Mouse (Mus musculus): ENCODE measurements around the gene B230217C12Rik.
"Not testable (repeated sequence)": the region's sequence is repeated elsewhere in the genome, so short reads cannot be mapped to it uniquely, and the experiment has no call there.

The B230217C12Rik gene

GRCm38 (mm10) chr11:97821401-97822064 lies 19.0 kb upstream of the B230217C12Rik start:
- in situ Hi-C loops (cut with MboI; ENCODE audit: low pct_unique_long_range_greater_than_20kb in 1 of 2, low sequenced_read_pairs in 2 of 2, unreplicated experiment in 1 of 2), result no loop called here

GRCm38 (mm10) chr11:97822840-97823603 lies 17.6 kb upstream of the B230217C12Rik start:
- in situ Hi-C loops (cut with MboI; ENCODE audit: low pct_unique_long_range_greater_than_20kb in 1 of 2, low sequenced_read_pairs in 2 of 2, unreplicated experiment in 1 of 2), result no loop called here

GRCm38 (mm10) chr11:97824168-97824567 lies 16.4 kb upstream of the B230217C12Rik start:
- in situ Hi-C loops (cut with MboI; ENCODE audit: low pct_unique_long_range_greater_than_20kb in 1 of 2, low sequenced_read_pairs in 2 of 2, unreplicated experiment in 1 of 2), result no loop called here

GRCm38 (mm10) chr11:97824895-97825294 lies 15.7 kb upstream of the B230217C12Rik start:
- in situ Hi-C loops (cut with MboI; ENCODE audit: low pct_unique_long_range_greater_than_20kb in 1 of 2, low sequenced_read_pairs in 2 of 2, unreplicated experiment in 1 of 2), result no loop called here

- in situ Hi-C loops (cut with MboI; ENCODE audit: low pct_unique_long_range_greater_than_20kb in 1 of 2, low sequenced_read_pairs in 2 of 2, unreplicated experiment in 1 of 2), result no loop called here
Observed at GRCm38 (mm10) chr11:97825295-97825694, 15.3 kb upstream of the B230217C12Rik start.

GRCm38 (mm10) chr11:97825971-97826370 lies 14.6 kb upstream of the B230217C12Rik start:
- in situ Hi-C loops (cut with MboI; ENCODE audit: low pct_unique_long_range_greater_than_20kb in 1 of 2, low sequenced_read_pairs in 2 of 2, unreplicated experiment in 1 of 2), result no loop called here

GRCm38 (mm10) chr11:97826414-97826813 lies 14.2 kb upstream of the B230217C12Rik start:
- in situ Hi-C loops (cut with MboI; ENCODE audit: low pct_unique_long_range_greater_than_20kb in 1 of 2, low sequenced_read_pairs in 2 of 2, unreplicated experiment in 1 of 2), result no loop called here

GRCm38 (mm10) chr11:97827654-97828053 lies 12.9 kb upstream of the B230217C12Rik start:
- in situ Hi-C loops (cut with MboI; ENCODE audit: low pct_unique_long_range_greater_than_20kb in 1 of 2, low sequenced_read_pairs in 2 of 2, unreplicated experiment in 1 of 2), result no loop called here

- in situ Hi-C loops (cut with MboI; ENCODE audit: low pct_unique_long_range_greater_than_20kb in 1 of 2, low sequenced_read_pairs in 2 of 2, unreplicated experiment in 1 of 2), result no loop called here
Observed at GRCm38 (mm10) chr11:97829365-97829764, 11.2 kb upstream of the B230217C12Rik start.

- in situ Hi-C loops (cut with MboI; ENCODE audit: low pct_unique_long_range_greater_than_20kb in 1 of 2, low sequenced_read_pairs in 2 of 2, unreplicated experiment in 1 of 2), result no loop called here
Observed at GRCm38 (mm10) chr11:97829913-97830476, 10.6 kb upstream of the B230217C12Rik start.

GRCm38 (mm10) chr11:97830501-97830900 lies 10.1 kb upstream of the B230217C12Rik start:
- in situ Hi-C loops (cut with MboI; ENCODE audit: low pct_unique_long_range_greater_than_20kb in 1 of 2, low sequenced_read_pairs in 2 of 2, unreplicated experiment in 1 of 2), result no loop called here

- in situ Hi-C loops (cut with MboI; ENCODE audit: low pct_unique_long_range_greater_than_20kb in 1 of 2, low sequenced_read_pairs in 2 of 2, unreplicated experiment in 1 of 2), result no loop called here
Observed at GRCm38 (mm10) chr11:97832001-97832400, 8.6 kb upstream of the B230217C12Rik start.

GRCm38 (mm10) chr11:97833352-97833751 lies 7.2 kb upstream of the B230217C12Rik start:
- in situ Hi-C loops (cut with MboI; ENCODE audit: low pct_unique_long_range_greater_than_20kb in 1 of 2, low sequenced_read_pairs in 2 of 2, unreplicated experiment in 1 of 2), result no loop called here

- in situ Hi-C loops (cut with MboI; ENCODE audit: low pct_unique_long_range_greater_than_20kb in 1 of 2, low sequenced_read_pairs in 2 of 2, unreplicated experiment in 1 of 2), result no loop called here
Observed at GRCm38 (mm10) chr11:97836541-97836940, 4.0 kb upstream of the B230217C12Rik start.

GRCm38 (mm10) chr11:97837051-97837450 lies 3.5 kb upstream of the B230217C12Rik start:
- in situ Hi-C loops (cut with MboI; ENCODE audit: low pct_unique_long_range_greater_than_20kb in 1 of 2, low sequenced_read_pairs in 2 of 2, unreplicated experiment in 1 of 2), result not testable (repeated sequence)

GRCm38 (mm10) chr11:97837641-97838149 lies 2.9 kb upstream of the B230217C12Rik start:
- in situ Hi-C loops (cut with MboI; ENCODE audit: low pct_unique_long_range_greater_than_20kb in 1 of 2, low sequenced_read_pairs in 2 of 2, unreplicated experiment in 1 of 2), result no loop called here

- in situ Hi-C loops (cut with MboI; ENCODE audit: low pct_unique_long_range_greater_than_20kb in 1 of 2, low sequenced_read_pairs in 2 of 2, unreplicated experiment in 1 of 2), result no loop called here
Observed at GRCm38 (mm10) chr11:97838779-97839440, 1.7 kb upstream of the B230217C12Rik start.

GRCm38 (mm10) chr11:97839441-97840134 lies 992 bp upstream of the B230217C12Rik start:
- in situ Hi-C loops (cut with MboI; ENCODE audit: low pct_unique_long_range_greater_than_20kb in 1 of 2, low sequenced_read_pairs in 2 of 2, unreplicated experiment in 1 of 2), result no loop called here
